Mouse (Mus musculus) cerebellum, adult 2 months (tissue): ENCODE results near the gene Prkacb.

ENCODE experiments used
- CTCF ChIP-seq: fragments of 200-500 bp; IDR thresholded peaks from 2 replicates; pipeline ENCODE4 v1.5.1; 2011; ENCODE audit warnings: low read depth, mild to moderate bottlenecking, control low read depth, low read length, moderate library complexity, borderline replicate concordance; ENCODE audit not compliant: insufficient read depth
- POLR2A ChIP-seq: fragments of 200-500 bp; IDR thresholded peaks from 2 replicates; pipeline ENCODE4 v1.6.1; 2011; ENCODE audit warnings: low read length, control low read depth, borderline replicate concordance; ENCODE audit not compliant: insufficient read depth

DNA sequence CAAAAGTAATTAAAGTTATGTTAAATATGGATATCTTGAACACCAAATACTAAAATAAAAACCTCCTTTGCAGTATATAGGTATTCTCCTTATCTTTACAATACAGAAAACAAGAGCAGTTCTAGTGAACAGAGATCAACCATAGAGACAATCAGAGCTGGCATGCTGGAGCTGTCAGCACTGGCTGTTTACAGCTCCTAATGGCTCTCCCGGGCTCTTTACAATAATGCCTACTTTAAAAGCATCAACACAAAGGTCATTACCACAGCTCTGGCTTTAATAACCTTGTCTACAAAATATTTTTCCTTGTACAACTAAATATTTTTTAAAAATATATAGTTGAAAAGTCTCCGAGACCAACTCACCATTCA, 43.2 kb downstream of the Prkacb start:
- TF ChIP-seq CTCF (no peak), POLR2A (no peak)
